Mouse (Mus musculus) adrenal gland (tissue): Measurements from ENCODE around the gene Lat2.

Experiments used
- intact Hi-C: fragments of 180-260 bp; cut with DNase I; formaldehyde crosslinking; loops from one replicate; pipeline ENCODE4 v1.15.1; 2025

The Lat2 gene

GRCm38 (mm10) chr5:134575833-134576232 lies 39.0 kb downstream of the Lat2 start:
- intact Hi-C loops: loop anchor here (5.0 kb wide), 1 partner anchor 34 kb away; no protein-coding TSS in a partner anchor

GRCm38 (mm10) chr5:134572508-134573214 lies 42.2 kb downstream of the Lat2 start:
- intact Hi-C loops: no loop called here

- intact Hi-C loops: no loop called here
These were observed 42.9 kb downstream of the Lat2 start for GRCm38 (mm10) chr5:134571730-134572507.

- intact Hi-C loops: no loop called here
These were observed 45.8 kb downstream of the Lat2 start for GRCm38 (mm10) chr5:134568964-134569491.

GRCm38 (mm10) chr5:134568030-134568429 lies 46.8 kb downstream of the Lat2 start:
- intact Hi-C loops: no loop called here

- intact Hi-C loops: no loop called here
These were observed 47.4 kb downstream of the Lat2 start for GRCm38 (mm10) chr5:134567445-134567844.

GRCm38 (mm10) chr5:134565696-134566095 lies 49.1 kb downstream of the Lat2 start:
- intact Hi-C loops: no loop called here

GRCm38 (mm10) chr5:134564272-134564671 lies 50.6 kb downstream of the Lat2 start:
- intact Hi-C loops: no loop called here

- intact Hi-C loops: no loop called here
These were observed 54.2 kb downstream of the Lat2 start for GRCm38 (mm10) chr5:134560450-134561171.

GRCm38 (mm10) chr5:134560071-134560449 lies 54.8 kb downstream of the Lat2 start, which contains the start of gene Syna:
Gene Syna, minus strand, starts transcription at chr5:134560171.
- intact Hi-C loops: no loop called here

GRCm38 (mm10) chr5:134555463-134556164 lies 59.2 kb downstream of the Lat2 start:
- intact Hi-C loops: no loop called here

GRCm38 (mm10) chr5:134553951-134554546 lies 60.8 kb downstream of the Lat2 start:
- intact Hi-C loops: loop anchor here (5.0 kb wide), 1 partner anchor 47 kb away; no protein-coding TSS in a partner anchor

- intact Hi-C loops: loop anchor here (5.0 kb wide), 1 partner anchor 45 kb away; no protein-coding TSS in a partner anchor
These were observed 62.5 kb downstream of the Lat2 start, which contains the start of gene Clip2 for GRCm38 (mm10) chr5:134552110-134552972. Gene Clip2, minus strand, starts transcription at chr5:134552434.

- intact Hi-C loops: loop anchor here (5.0 kb wide), 1 partner anchor 44 kb away; no protein-coding TSS in a partner anchor
These were observed 63.4 kb downstream of the Lat2 start for GRCm38 (mm10) chr5:134551233-134552109.

- intact Hi-C loops: loop anchor here (5.0 kb wide), 1 partner anchor 44 kb away; no protein-coding TSS in a partner anchor
These were observed 64.0 kb downstream of the Lat2 start for GRCm38 (mm10) chr5:134550836-134551232.
